Mouse (Mus musculus): Measurements from ENCODE around the gene Coa4.

Gene Coa4

GRCm38 (mm10) chr7:100504740-100505487, 32.0 kb upstream of the Coa4 start:
- peak; percentile 34 for DNase-seq

GRCm38 (mm10) chr7:100506494-100506893, 30.4 kb upstream of the Coa4 start:
- no peak for DNase-seq

GRCm38 (mm10) chr7:100508670-100509069, 28.2 kb upstream of the Coa4 start:
- DNase-seq, result no peak

- DNase-seq, result no peak
Observed at GRCm38 (mm10) chr7:100511602-100512001, 25.3 kb upstream of the Coa4 start.

DNA sequence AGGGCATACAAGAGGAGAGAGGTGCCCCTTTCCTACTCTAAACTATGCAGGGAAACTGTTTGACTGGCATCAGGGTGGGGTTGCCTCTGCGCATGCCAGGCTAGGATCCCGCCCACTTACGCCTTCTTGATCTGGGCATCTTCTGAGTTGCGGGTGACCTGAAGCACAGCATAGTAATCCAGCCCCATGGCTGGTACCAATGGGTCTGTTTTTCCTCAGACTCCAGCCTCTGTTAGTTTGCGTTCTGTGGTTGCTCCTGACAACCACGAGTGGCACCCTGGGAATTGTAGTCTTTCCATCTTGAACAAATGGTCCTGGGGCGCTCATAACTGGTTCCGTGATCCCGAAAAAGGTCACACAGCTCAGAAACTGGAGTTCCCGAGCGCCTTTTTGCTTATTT, 22.3 kb upstream of the Coa4 start, which contains the start of gene Dnajb13:
Gene Dnajb13 (minus strand): TSS at position 388 of the 400 bp plus-strand sequence.
- DNase-seq, result no peak

DNA sequence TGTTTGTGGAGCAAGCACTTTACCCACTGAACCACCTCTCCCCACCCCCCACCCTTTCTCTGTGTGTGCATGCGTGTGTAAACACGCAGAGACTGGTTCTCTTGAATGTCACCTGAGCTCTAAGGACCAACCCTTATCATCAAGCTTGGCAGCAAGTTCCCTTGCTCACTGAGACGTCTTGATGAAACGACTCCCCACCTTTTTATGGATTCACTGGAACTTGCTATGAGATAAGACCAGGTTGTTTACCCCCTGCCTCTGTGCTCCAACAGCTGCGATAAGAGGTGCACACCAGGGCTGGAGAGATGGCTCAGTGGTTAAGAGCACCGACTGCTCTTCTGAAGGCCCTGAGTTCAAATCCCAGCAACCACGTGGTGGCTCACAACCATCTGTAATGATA, 16.7 kb upstream of the Coa4 start:
- DNase-seq, result no peak

- peak; percentile 67 to 89 for DNase-seq
Observed at GRCm38 (mm10) chr7:100520663-100521285, 16.1 kb upstream of the Coa4 start.

DNA sequence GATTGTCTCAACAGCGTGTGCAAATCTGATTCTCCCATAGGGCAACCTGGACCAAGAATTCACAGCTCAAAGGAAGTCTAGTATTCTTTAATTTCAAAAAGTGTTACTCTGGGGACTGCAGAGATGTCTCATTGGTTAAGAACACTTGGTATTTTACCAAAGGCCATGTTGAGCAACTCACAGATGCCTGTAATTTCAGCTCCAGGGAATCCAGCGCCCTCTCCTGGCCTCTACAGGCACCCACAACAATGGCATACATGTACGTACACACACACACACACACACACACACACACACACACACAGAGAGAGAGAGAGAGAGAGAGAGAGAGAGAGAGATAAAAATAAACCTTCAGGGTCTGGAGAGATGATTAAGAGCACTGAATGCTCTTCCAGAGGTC, 14.6 kb upstream of the Coa4 start:
- no peak for DNase-seq

GRCm38 (mm10) chr7:100524669-100525068, 12.2 kb upstream of the Coa4 start:
- DNase-seq, result no peak

DNA sequence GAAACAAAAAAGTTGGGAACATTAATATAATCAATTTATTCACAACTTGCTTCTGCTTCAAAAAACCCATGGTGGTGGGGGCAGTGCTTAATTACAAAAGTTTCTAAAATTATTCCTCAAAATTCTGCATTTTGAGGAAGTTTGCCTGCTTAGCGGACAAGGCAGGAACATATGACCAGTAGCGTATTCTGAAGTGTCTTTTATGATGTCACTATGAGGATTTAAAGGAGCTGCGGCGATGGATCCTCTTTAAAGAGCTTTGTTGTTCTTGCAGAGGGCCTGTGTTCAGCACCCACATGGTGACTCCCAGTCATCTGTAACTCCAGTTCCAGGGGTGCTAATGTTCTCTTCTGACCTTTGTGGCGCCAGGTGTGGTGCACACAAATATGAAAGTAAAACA, 6.1 kb upstream of the Coa4 start:
- DNase-seq, result no peak

GRCm38 (mm10) chr7:100533503-100533902, 3.4 kb upstream of the Coa4 start:
- DNase-seq, result no peak

GRCm38 (mm10) chr7:100534216-100534615, 2.7 kb upstream of the Coa4 start:
- DNase-seq, result no peak

DNA sequence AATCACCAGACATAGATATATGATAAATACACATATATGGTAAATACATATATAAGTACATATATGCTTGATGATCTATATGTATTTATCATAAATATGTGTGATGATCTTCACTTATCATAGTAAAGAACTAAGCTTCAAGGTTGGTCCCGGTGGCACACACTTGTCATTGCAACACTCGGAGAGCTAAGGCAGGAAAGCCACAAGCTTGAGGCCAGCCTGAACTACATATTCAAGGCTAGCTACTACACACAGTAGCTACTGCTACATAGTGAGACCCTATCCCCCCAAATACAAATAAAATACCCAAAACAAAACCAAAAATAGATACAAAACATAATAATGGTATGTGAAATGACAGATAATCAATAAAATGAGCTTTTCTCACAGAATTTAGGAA, 1.0 kb upstream of the Coa4 start:
- DNase-seq, result no peak

GRCm38 (mm10) chr7:100537519-100537902, 640 bp downstream of the Coa4 start:
- DNase-seq, result no peak

GRCm38 (mm10) chr7:100539516-100539915, 2.6 kb downstream of the Coa4 start:
- no peak for DNase-seq

GRCm38 (mm10) chr7:100544437-100544836, 7.6 kb downstream of the Coa4 start:
- DNase-seq, result peak in 1 of 2 experiments; percentile 36

DNA sequence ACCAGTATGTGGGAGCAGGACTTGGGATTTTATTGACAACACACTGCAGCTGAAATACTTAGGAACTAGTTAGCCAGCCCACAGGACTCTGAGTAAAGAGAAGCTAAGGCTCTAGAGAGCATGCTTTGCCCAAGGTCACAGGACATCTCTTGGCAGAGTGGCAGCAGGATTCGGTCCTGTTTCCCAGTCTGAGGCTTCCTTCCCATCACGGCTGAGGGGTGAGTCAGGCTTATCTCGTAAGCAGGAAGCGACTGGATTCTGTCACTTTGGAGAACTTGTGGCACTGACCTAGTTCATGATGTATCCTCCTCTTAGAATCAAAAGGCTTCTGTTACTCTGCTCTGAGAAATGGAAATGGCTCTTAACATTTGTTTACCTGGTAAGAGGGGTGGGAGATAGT, 10.8 kb downstream of the Coa4 start:
- DNase-seq, result no peak

DNA sequence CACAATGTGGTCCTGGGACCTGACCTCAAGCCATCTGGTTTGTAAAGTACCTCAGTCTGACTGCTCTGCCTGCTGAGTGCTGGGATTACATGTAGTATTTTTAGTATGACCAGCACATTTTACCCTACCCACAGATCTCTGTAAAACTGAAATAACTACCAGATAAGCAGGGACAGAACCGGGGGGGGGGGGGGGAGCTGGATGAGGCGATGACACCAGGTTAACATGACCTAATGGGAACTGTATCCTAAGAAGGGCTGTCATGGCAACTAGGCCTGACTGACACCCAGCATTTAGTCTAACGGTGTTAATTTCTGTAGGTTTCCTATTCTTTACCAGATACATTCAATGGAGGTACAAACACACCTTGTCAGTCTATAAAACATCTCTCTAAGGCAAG, 12.9 kb downstream of the Coa4 start:
- DNase-seq, result no peak

GRCm38 (mm10) chr7:100550338-100551007, 13.6 kb downstream of the Coa4 start:
- DNase-seq, result peak; percentile 38 to 57

GRCm38 (mm10) chr7:100554939-100555338, 18.1 kb downstream of the Coa4 start:
- no peak for DNase-seq

DNA sequence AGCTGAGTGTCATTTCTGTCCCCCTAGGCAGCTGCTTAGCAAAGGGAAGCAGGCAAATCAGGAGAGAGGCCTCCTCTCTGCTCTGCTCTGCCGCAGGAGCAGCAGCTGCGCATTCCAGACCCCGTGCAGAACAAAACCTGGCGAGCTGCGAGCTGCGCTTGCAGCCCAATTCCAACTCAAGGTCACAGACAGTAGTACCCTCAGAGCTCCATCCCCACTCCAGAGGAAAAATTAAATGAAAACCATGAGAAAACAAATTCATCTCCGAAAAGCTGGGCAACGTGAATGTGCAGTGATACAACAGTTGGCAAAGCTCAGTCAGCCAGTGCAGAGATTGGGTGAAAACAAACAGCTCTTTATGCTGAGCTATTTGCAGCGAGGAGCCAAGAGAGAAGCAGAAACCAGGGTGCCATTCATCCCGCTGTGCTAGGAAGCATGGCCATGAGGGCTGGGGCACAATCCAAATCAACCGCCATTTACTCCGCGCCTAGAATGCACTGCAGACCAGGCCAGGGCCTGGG, 18.6 kb downstream of the Coa4 start:
- DNase-seq, result no peak

- no peak for DNase-seq
Observed at GRCm38 (mm10) chr7:100557241-100557640, 20.4 kb downstream of the Coa4 start.

DNA sequence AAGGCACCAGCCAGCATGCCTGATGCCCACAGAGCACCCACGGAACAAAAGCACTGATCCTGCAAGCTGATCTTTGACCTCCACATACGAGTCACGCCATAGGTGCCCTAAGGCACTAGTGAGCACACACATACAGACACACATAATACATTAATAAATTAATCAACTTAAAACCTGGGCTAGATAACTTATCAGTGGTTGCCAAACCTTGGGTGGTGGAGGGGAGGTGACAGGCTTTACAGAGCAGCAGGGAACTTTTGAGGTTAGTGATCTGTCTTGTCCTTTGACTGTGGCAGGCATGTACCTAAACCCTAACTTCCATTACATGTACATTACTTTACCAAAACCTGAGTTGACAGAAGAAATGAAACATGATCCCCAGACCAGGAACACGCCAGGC, 22.5 kb downstream of the Coa4 start:
- no peak for DNase-seq

All from kidney, postnatal 36 days (tissue).